Mouse (Mus musculus): ENCODE measurements around the gene Ces4a. TPM values are rescaled to one million over a fixed set of nuclear protein-coding genes. Genes with fewer than 3 reads are reported as not detected.
A peak's percentile ranks its signal among the peaks of the same experiment; 100 is the strongest.

The Ces4a gene
- total and polyA plus RNA-seq, 3 experiments, result not detected

GRCm38 (mm10) chr8:105167116-105167515 is 35.5 kb downstream of the Ces4a start:
- Histone ChIP-seq H3K4me1 (ENCODE audit: control insufficient read depth in 1 of 2, insufficient read depth in 2 of 2, low read length in 2 of 2) (peaks cover 0 to 10% of the 10 kb centered on the region in 2 experiments; a peak in 2 of 4 replicates), H3K27ac (ENCODE audit: control insufficient read depth, low read depth, low read length) (no peak overlapping the region)
- DNase-seq (ENCODE audit: low read depth, low spot score), result no peak

GRCm38 (mm10) chr8:105169582-105169981 is 38.0 kb downstream of the Ces4a start:
- DNase-seq (ENCODE audit: low read depth, low spot score), result no peak
- peak overlapping the region in 1 of 2 experiments; percentile 69; a peak in 2 of 4 replicates for H3K4me3 ChIP-seq (ENCODE audit: control insufficient read depth in 1 of 2, insufficient read depth in 1 of 2, low read depth in 2 of 2, low read length in 2 of 2)
- no peaks in the 10 kb centered on the region for H3K9me3 ChIP-seq (replicated peaks; ENCODE audit: insufficient read depth, low read length)
- peaks cover 24% of the 10 kb centered on the region for H3K79me2 ChIP-seq (ENCODE audit: control insufficient read depth, insufficient read depth, low read length, poor library complexity)
- no peaks in the 10 kb centered on the region for H3K27me3 ChIP-seq (ENCODE audit: control insufficient read depth in 1 of 2, insufficient read depth in 2 of 2, low read length in 2 of 2)
- peaks cover 4 to 17% of the 10 kb centered on the region in 2 experiments for H3K4me1 ChIP-seq (ENCODE audit: control insufficient read depth in 1 of 2, insufficient read depth in 2 of 2, low read length in 2 of 2)
- no peak overlapping the region for H3K27ac ChIP-seq (ENCODE audit: control insufficient read depth, low read depth, low read length)
- TF ChIP-seq BHLHE40 (IDR thresholded peaks at IDR 0.05; ENCODE audit: borderline replicate concordance, low read depth, low read length), result no peak
- no peak for TF ChIP-seq USF2 (IDR thresholded peaks at IDR 0.05; ENCODE audit: borderline replicate concordance in 1 of 2, insufficient read depth in 1 of 2, low read depth in 1 of 2, low read length in 2 of 2)
- TF ChIP-seq USF1 (IDR thresholded peaks at IDR 0.05; ENCODE audit: low read depth, low read length), result no peak
- TF ChIP-seq KAT2A (conservative IDR thresholded peaks at IDR 0.05; ENCODE audit: low read depth, low read length), result no peak
- no peak for TF ChIP-seq CTCF (IDR thresholded peaks at IDR 0.05 in 2 of 3, conservative IDR thresholded peaks at IDR 0.05 in 1 of 3; ENCODE audit: control insufficient read depth in 1 of 3, insufficient read depth in 1 of 3, low read depth in 2 of 3, low read length in 3 of 3, poor library complexity in 1 of 3, severe bottlenecking in 1 of 3)
- no peak for TF ChIP-seq ELF1 (IDR thresholded peaks at IDR 0.05; ENCODE audit: low read depth, low read length)
- no peak overlapping the region; the same call in none of the 2 replicates for H3K9ac ChIP-seq (ENCODE audit: control insufficient read depth, low read depth, low read length, poor library complexity, severe bottlenecking)
- H3K36me3 ChIP-seq (ENCODE audit: control insufficient read depth in 1 of 2, insufficient read depth in 2 of 2, low read length in 2 of 2), result peaks cover 0 to 18% of the 10 kb centered on the region in 2 experiments; a peak in 3 of 4 replicates

More at GRCm38 (mm10) chr8:105167116-105167515, 35.5 kb downstream of the Ces4a start:
- H3K79me2 ChIP-seq (ENCODE audit: control insufficient read depth, insufficient read depth, low read length, poor library complexity), result peaks cover 10% of the 10 kb centered on the region
- H3K9ac ChIP-seq (ENCODE audit: control insufficient read depth, low read depth, low read length, poor library complexity, severe bottlenecking), result no peak overlapping the region
- H3K4me3 ChIP-seq (ENCODE audit: control insufficient read depth in 1 of 2, insufficient read depth in 1 of 2, low read depth in 2 of 2, low read length in 2 of 2), result no peak overlapping the region
- TF ChIP-seq CHD1 (IDR thresholded peaks at IDR 0.05; ENCODE audit: low read depth, low read length), result no peak
- no peak for TF ChIP-seq USF1 (IDR thresholded peaks at IDR 0.05; ENCODE audit: low read depth, low read length)
- no peak for TF ChIP-seq JUND (IDR thresholded peaks at IDR 0.05; ENCODE audit: low read depth, low read length)
- TF ChIP-seq GATA1 (IDR thresholded peaks at IDR 0.05; ENCODE audit: low read depth, low read length), result no peak
- TF ChIP-seq RAD21 (IDR thresholded peaks at IDR 0.05; ENCODE audit: low read depth, low read length), result no peak
- no peak for TF ChIP-seq CHD2 (IDR thresholded peaks at IDR 0.05; ENCODE audit: low read length)
- no peak for TF ChIP-seq BHLHE40 (IDR thresholded peaks at IDR 0.05; ENCODE audit: borderline replicate concordance, low read depth, low read length)
- no peaks in the 10 kb centered on the region for H3K9me3 ChIP-seq (replicated peaks; ENCODE audit: insufficient read depth, low read length)
- peaks cover 0 to 7% of the 10 kb centered on the region in 2 experiments; a peak in 2 of 4 replicates for H3K36me3 ChIP-seq (ENCODE audit: control insufficient read depth in 1 of 2, insufficient read depth in 2 of 2, low read length in 2 of 2)
- no peaks in the 10 kb centered on the region for H3K27me3 ChIP-seq (ENCODE audit: control insufficient read depth in 1 of 2, insufficient read depth in 2 of 2, low read length in 2 of 2)

- no peak for DNase-seq (ENCODE audit: low read depth, low spot score)
- Histone ChIP-seq H3K79me2 (ENCODE audit: control insufficient read depth, insufficient read depth, low read length, poor library complexity) (peaks cover 28% of the 10 kb centered on the region), H3K9me3 (replicated peaks; ENCODE audit: insufficient read depth, low read length) (no peaks in the 10 kb centered on the region), H3K9ac (ENCODE audit: control insufficient read depth, low read depth, low read length, poor library complexity, severe bottlenecking) (peak overlapping the region; percentile 42), H3K4me3 (ENCODE audit: control insufficient read depth in 1 of 2, insufficient read depth in 1 of 2, low read depth in 2 of 2, low read length in 2 of 2) (peak overlapping the region; percentile 47 to 69), H3K27ac (ENCODE audit: control insufficient read depth, low read depth, low read length) (peak overlapping the region; percentile 35), H3K36me3 (ENCODE audit: control insufficient read depth in 1 of 2, insufficient read depth in 2 of 2, low read length in 2 of 2) (peaks cover 0 to 18% of the 10 kb centered on the region in 2 experiments; a peak in 3 of 4 replicates), H3K27me3 (ENCODE audit: control insufficient read depth in 1 of 2, insufficient read depth in 2 of 2, low read length in 2 of 2) (no peaks in the 10 kb centered on the region), H3K4me1 (ENCODE audit: control insufficient read depth in 1 of 2, insufficient read depth in 2 of 2, low read length in 2 of 2) (peaks cover 4 to 17% of the 10 kb centered on the region in 2 experiments)
- no peak for TF ChIP-seq ZMIZ1 (IDR thresholded peaks at IDR 0.05; ENCODE audit: low read depth, low read length)
- peak; percentile 93 for TF ChIP-seq ZNF384 (IDR thresholded peaks at IDR 0.05; ENCODE audit: low read depth, low read length)
Observed at GRCm38 (mm10) chr8:105170041-105170380, 38.4 kb downstream of the Ces4a start.
